Mouse (Mus musculus) kidney, adult 2 months (tissue): Measurements from ENCODE around the gene Padi6.

Source experiments
- CTCF ChIP-seq: fragments of 200-500 bp; conservative IDR thresholded peaks from 2 replicates; pipeline ENCODE4 v1.5.1; 2011; ENCODE audit warnings: low read depth, mild to moderate bottlenecking, control low read depth, low read length, moderate library complexity, mixed read lengths; ENCODE audit not compliant: insufficient read depth, insufficient read length
- POLR2A ChIP-seq: fragments of 200-500 bp; IDR thresholded peaks from one replicate; pipeline ENCODE4 v1.6.1; 2011; ENCODE audit warnings: low read depth, low read length, control low read depth

DNA sequence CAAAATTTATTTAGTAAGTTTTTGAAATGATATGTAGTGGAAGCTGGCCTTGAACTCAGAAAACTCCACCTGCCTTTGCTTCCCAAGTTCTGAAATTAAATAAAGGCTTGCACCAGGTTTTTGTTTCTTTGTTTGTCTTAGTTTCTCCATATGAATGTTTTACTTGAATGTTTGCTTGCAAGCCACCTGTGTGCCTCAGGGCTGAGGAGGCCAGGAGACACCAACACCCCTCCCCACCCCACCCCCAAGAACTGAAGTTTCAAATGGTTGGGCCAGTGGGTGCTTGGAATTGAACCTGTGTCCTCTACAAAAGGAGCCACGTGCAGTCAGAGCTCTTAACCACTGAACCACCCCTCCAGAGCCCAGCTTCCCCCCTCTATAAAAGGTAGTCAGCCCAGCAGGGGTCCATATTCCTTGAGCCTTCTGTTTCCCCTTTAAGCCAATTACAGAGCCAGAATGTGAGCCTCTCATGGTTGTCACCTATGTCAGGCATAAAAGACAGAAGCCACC, 47.8 kb downstream of the Padi6 start:
- TF ChIP-seq POLR2A (no peak), CTCF (no peak)
